Mouse (Mus musculus) left cerebral cortex, adult 18-20 months (tissue): ENCODE measurements around the gene Ttc23. TPM values are rescaled to one million over a fixed set of nuclear protein-coding genes. Genes with fewer than 3 reads are reported as not detected.

Source experiments
- DNase-seq, 2 experiments: peaks; one replicate each; pipeline ENCODE4 v3.0.0; 2021 to 2022; ENCODE audit warnings: low spot score in 2 of 2, mixed read lengths in 1 of 2
- total RNA-seq, 2 experiments: library from RNA; stranded (reverse); gene quantifications; 2 replicates each; pipeline ENCODE4 v1.2.3; 2021

The Ttc23 gene
- total RNA-seq, 2 experiments from 2014 or later, result 4.9 to 7.9 TPM

GRCm38 (mm10) chr7:67695906-67696305 is 48.7 kb downstream of the Ttc23 start:
- no peak for DNase-seq

DNA sequence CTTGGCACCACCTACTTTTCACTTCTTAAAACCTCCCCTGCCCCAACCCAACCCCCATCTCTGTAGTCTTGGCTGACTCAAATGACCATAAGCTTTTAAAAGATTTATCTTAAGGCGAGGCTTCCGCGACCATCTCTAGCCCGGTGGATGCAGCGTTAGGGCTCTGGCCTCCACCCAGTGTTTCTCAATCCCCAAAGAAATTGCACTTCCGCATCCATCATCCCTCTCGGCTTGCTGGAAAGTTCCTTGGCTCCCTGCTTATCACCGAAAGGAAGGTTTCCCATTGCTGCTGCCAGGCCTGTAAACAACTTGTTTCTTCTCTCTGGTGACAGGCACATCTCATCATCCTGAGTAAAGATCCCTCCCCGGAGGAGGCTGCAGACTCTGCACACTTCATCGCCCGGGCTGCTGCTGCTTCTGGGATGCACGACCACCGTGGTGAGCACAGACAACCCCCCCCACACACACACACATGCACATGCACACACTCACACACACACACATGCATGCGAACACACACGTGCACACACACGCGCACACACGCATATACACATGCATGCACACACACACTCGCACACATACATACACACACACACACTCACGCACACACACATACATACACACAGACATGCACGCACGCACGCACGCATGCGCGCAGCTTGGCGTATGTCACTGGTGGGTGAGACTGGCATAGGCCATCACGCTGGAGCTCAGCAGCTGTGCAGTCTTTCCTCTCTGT is 50.9 kb downstream of the Ttc23 start:
- no peak for DNase-seq

DNA sequence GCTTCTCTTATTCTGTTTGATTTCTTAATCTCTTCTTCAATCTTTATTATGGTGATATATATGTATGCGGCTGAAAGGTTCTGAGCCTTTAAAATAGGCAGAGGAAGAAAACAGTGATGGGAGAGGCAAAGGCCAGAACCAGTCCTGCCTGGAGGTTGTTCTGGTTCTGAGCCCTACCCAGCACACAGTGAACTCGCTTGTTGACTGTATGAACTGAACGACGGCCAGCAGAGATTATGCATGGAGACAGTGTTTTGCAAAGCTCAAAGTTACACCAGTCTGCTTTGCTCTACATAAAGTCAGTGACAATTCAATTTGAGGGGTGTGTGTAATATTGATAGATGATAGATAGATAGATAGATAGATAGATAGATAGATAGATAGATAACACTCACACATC is 52.1 kb downstream of the Ttc23 start:
- DNase-seq, result no peak

DNA sequence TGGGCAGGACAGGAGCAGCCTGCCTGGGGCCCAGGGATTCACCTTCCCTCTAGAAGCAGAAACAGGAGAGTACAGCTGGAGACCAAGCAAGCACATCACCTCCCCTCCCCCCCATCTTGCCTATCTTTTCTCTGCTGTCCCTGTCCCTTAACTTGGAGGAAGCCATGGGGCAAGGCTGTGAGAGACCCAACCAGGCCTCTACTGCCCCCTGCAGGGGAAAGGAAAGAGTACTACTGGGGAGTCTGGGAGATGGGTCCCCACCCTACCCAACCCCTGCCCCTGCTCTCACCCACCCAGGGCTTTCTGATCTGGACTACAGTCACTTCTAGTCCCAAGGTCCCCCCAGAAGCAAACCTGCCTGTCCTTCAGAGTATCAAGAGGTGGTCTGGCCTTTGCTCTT is 53.6 kb downstream of the Ttc23 start:
- DNase-seq, result peak; percentile 17 to 53

DNA sequence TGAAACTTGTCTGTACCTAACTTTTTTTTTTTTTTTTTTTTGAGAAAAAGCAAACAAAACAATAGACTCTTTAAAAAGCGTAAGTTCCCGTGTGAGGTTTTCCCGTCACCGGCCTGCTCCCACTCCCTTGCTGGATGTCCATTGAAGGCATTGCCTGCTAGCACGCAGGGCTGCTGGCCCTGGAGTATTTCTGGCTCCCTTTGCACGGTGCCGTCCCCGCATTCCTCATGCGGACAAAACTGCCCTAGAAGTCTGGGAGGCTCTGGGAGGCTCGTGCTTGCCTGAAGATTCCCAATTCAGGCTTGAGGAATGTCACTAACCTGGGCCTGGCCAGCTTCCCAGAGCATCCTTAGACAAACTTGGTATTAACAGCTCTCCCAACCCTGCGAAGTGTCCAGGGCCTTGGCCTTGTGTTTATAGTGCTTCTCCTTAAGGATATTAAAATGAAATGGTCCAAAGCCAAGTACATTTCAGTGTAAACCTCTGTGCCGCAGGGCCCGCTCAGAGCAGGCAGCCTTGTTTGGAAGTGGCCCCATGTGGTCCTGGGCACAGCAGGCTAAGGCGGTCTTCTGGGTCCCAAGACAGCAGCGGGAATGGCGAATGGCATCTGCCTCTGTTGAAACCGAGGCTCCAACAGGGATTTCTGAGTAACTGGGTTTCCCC is 54.2 kb downstream of the Ttc23 start:
- DNase-seq, result no peak

GRCm38 (mm10) chr7:67708160-67708559 is 61.0 kb downstream of the Ttc23 start:
- no peak for DNase-seq

DNA sequence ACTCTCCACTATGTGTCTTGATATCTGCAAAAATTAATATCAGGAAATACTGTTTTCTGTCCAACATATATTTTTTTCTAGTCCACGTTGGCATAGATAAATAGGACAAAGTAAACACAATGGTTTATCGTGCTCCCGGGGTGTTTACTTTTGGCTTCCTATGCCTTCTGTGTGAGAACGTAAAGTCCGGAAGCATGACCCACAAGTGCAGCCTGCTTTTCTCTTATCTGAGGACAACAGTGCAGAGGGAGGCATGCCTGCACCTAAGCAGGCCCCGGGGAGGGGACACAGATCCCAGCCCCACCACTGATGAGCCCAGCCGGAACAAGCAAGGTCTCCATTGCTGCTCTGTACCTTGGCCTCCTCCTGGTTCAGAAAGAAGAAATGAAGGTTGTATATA is 63.0 kb downstream of the Ttc23 start:
- no peak for DNase-seq

DNA sequence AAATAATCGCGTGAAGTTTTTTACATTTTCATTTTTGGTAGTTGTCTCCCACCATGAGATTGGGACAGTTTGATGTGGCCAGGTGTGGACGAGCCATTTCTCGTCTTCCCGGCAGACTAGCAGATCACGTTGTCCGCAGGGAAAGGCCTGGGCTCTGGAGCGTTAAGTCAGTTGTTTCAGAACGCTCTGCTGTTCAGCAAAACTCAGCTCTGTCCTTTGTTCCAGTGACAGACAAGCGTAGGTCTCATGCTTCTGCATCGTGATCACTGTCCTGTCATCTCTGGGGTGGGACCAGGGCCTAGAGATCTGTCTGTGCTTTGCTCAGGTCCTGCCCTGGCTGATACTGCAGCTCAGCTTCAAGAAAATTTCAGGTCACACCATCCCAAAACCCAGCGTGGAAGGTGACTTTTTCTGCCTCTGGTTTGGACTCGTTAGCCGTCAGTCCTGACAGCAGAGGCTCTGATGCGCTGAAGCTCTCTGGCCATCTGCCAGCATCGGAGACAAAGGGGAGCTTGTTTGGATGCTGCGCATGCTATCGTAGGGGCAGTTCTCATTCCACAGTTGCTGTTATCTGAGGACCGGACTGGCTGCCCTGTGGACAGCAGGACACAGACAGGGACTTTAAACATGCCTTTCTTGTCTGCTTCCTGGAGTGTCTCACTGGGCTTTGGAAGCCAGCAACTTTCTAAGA is 66.8 kb downstream of the Ttc23 start:
- peak; percentile 20 to 47 for DNase-seq

- no peak for DNase-seq
These were observed 68.0 kb downstream of the Ttc23 start for GRCm38 (mm10) chr7:67715176-67715575.

DNA sequence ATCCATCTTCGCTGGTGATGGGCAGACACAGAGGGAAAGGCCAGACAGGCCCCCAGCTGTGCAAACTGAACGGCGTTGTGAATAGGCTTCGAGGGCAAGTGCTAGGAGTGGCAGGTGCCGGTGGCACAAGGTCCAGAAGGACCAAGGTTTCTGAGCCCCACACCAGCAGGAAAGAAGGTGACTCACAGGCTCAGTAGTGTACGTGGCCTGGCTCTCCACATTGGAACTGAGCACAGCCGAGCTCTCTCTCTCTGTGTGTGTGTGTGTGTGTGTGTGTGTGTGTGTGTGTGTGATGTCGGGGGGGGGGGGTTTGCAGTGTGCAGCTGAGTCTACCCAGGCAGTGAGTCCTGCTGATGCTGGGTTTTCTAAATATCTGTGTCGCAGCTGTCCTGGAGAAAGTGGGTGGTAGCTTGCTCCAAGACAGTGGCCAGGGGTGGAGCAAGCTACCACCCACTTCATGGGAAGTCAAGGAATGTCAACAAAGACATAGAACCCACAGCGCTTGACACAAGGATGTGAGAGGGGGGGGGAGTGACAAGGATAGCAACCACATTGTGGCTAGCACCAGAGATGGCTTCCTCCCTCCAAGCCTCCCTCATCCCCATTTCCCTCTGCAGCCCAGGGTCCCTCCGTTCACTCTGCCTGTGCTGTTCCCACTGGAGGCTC is 69.1 kb downstream of the Ttc23 start:
- no peak for DNase-seq

GRCm38 (mm10) chr7:67716925-67717324 is 69.7 kb downstream of the Ttc23 start:
- peak in 1 of 2 experiments; percentile 50 for DNase-seq

DNA sequence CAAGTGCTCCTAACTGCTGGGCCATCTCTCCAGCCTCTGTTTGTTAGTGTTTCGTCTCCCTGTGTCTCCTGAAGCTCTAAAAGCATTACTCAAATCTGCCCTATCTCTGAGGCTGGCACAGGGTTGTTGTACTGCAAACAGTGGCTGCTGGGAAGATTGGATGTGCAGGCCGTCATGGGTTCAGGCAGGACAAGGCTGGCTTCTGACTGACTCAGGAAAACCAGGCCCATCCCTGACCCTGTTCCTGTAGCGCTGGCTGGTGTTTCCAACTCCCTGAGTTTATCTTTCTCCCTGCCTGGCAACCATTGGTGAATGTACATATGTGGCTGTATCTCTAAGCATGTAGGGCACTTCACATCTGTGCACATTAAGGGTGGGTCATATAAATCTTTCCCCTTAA is 70.3 kb downstream of the Ttc23 start:
- DNase-seq, result no peak

- DNase-seq, result no peak
These were observed 71.6 kb downstream of the Ttc23 start for GRCm38 (mm10) chr7:67718804-67719203.

DNA sequence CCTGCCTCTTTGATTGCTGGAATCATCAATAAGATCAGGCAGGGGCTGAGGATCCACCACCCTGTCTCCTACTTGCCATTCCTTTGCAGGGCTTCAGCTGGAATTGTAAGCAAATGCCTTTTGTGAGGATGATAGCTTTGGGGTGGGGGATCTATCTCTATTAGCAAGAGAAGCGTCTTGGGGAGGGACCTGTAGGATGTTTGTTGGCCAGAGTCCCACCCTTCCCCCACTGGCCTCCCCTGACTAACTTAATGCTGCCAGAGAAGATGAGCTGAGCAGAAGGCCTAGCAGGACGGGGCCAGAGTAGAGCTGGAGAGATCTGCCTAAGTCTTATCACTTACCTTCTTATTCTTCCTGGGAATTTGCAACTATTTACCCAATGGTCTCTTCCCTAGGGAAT is 75.0 kb downstream of the Ttc23 start:
- DNase-seq, result no peak

GRCm38 (mm10) chr7:67724536-67724935 is 77.3 kb downstream of the Ttc23 start:
- DNase-seq, result no peak

- no peak for DNase-seq
These were observed 77.8 kb downstream of the Ttc23 start for GRCm38 (mm10) chr7:67725016-67725415.

GRCm38 (mm10) chr7:67728203-67728602 is 81.0 kb downstream of the Ttc23 start:
- no peak for DNase-seq

DNA sequence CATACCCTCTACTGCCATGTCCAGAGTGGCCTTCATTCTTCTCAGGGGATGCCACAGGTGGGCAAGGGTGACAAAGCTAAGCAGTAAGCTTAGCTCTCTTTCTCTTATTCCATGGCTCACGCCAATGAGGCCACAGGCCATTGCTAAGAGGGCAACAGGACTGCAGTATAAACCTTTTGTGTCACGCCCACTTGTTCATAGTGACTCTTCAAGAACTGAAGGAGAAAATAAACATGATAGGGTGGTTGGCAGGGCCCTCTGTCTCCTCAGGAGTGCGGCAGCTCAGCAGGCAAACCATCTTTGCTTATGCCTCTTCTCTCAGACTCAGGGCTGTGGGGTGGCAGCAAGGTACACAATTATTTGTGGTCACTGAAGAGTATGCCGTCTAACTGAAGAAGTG is 81.6 kb downstream of the Ttc23 start:
- no peak for DNase-seq

GRCm38 (mm10) chr7:67730431-67731110 is 83.4 kb downstream of the Ttc23 start:
- no peak for DNase-seq

- no peak for DNase-seq
These were observed 85.1 kb downstream of the Ttc23 start for GRCm38 (mm10) chr7:67732276-67732675.

- no peak for DNase-seq
These were observed 93.2 kb downstream of the Ttc23 start for GRCm38 (mm10) chr7:67740382-67740781.
